Mouse (Mus musculus) cerebellum, adult 11 months (tissue): ENCODE measurements around the gene Ess2.

Experiments used
- DNase-seq: peaks from one replicate; pipeline ENCODE4 v3.0.0; 2022

Ess2 gene

GRCm38 (mm10) chr16:17851331-17851730 lies 59.8 kb downstream of the Ess2 start:
- DNase-seq, result no peak
